Mouse (Mus musculus) common myeloid progenitor, adult 5-6 weeks (primary cell): ENCODE results near the gene Clk2. TPM values are rescaled to one million over a fixed set of nuclear protein-coding genes. Genes with fewer than 3 reads are reported as not detected.
"Not testable (repeated sequence)": the region's sequence is repeated elsewhere in the genome, so short reads cannot be mapped to it uniquely, and the experiment has no call there.

ENCODE experiments used
- ATAC-seq: replicated peaks from 2 replicates; pipeline ENCODE4 v1.8.0; 2016; ENCODE audit warnings: low read depth, mild to moderate bottlenecking, moderate TSS enrichment, inconsistent platforms; ENCODE audit not compliant: poor library complexity, severe bottlenecking
- total RNA-seq: library from RNA; stranded (forward); fragments of 200-1000, 187-1606 nt; gene quantifications from 2 replicates; pipeline ENCODE4 v1.2.3, GENCODE M21; 2017

The Clk2 gene
- total RNA-seq, 1 experiment from 2014 or later, result 80.8 TPM

DNA sequence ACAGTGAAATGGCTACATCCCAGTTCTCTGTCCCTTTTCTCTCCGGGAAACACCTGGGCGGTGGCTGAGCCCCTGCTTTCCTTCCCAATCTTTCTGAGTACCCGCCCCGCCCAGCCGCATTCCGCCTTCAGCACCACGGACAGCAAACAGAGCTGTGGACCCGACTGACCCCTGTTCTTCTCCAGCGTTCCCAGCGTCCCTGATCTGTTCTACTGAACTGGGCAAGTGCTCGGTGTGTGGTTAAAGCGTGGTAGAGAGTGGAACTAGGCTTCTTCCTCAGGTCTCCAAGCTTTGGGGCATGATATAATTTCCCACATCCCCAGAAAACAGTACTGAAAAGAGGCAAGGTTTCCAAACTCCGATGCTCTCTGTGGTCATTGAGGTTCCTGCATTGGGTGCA is 5.4 kb upstream of the Clk2 start:
- ATAC-seq, result peak; percentile 53

DNA sequence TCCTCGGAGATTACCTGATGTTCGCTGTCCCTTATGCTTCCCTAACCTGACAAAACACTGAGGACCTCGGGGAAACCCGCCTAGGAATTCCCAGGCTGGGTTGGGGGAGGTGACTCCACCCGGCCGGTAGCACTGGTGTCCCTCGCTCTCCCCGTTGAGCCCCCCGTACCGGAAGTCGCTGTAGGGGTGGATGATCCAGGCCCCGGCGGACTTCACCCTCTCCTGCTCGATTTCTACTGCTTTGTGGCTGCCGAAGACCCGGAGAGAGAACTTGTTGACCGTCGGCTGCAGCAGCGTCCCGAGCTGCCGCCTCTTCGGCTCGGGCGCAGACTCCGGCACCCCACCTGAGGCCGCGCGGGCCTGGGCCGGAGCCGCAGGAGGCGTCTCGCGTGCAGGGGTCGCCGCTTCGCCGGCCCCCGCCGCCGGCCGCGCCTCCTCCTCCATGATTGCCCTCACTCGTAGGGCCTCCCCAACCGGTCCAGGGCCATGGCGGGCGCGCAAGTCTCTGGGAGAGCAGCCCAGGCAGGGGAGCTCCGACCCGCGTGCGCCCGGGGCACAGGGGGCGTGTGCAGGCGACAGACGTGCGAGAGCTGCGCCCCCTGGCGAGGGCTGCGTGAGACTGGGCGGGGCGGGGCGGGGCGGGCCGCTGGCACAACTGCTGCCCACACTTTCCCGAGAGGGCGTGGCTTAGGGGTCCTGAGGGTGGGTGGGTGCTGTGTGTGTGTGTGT is 4.8 kb upstream of the Clk2 start, which contains the start of gene Hcn3:
Gene Hcn3 (minus strand): TSS at position 581 of the 729 bp plus-strand sequence.
- peak; percentile 47; the same call in 1 of the 2 replicates for ATAC-seq

DNA sequence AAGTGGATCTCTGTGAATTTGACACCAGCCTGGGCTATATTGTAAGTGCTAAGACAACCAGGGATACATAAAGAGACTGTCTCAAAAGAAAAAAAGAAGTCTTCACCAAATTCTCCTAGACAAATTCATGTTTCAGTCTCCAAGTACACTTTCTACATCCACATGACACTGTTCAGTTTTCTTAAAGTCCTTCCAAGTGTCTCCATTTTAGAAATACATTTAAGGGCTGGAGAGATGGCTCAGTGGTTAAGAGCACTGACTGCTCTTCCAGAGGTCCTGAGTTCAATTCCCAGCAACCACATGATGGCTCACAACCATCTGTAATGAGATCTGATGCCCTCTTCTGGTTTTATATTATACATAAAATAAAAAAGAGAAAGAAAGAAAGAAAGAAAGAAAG is 3.4 kb upstream of the Clk2 start:
- not testable (repeated sequence) for ATAC-seq

DNA sequence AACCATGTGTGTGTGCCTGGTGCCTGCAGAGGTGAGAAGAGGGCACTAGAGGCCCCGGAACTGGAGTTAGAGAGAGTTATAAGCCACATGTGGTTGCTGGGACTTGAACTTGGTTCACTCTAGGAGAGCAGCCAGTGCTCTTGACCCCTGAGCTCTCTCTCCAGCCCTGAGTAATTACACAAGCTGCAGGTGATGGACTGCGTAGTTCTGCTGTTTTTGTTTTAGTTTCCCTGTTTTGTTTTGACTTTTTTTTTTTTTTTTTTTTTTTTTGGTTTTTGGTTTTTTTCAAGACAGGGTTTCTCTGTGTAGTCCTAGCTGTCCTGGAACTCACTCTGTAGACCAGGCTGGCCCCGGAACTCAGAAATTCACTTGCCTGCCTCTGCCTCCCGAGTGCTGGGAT is 2.8 kb upstream of the Clk2 start:
- ATAC-seq, result no peak

DNA sequence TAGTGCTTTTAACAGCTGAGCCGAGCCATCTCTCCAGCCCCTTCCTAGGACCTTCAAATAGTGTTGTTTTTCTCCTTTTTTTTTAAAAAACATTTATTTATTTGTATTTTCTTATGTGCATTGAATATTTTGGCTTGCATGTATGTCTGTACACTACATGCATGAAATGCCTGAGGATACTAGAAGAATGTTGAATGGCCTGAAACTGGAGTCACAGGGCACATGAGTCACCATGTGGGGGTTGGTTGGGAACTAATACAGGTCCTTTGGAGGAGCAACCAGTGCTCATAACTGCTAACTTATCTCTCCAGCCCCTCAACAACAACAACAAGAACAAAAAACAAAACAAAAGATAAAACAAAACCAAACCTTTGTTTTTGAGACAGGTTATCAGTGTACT is 1.5 kb upstream of the Clk2 start:
- no peak for ATAC-seq

DNA sequence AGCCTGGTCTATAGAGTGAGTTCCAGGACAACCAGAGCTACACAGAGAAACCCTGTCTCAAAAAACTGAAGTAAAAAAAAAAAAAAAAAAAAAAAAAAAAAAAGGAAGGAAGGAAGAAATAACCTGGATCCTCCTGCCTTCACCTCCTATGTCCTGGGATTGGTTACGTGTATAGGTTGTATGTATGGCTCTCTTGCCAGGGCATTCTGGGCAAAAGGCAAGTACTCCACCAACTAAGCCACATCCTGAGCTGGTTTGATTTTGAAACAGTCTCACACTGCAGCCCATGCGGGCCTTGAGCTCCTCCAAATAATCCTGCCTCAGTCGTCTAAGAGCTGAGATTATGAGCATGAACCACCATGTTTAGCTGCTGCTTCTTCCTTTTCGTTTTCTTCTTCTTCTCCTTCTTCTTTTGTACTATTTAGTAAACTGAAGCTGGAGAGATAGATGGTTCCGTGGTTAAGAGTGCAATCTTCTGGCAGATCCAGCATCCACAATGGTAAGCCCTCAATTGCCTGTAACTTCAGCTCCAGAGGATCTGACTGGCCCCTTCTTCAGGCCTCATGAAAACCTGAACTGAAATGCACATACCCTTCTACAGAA is 851 bp upstream of the Clk2 start:
- no peak for ATAC-seq

DNA sequence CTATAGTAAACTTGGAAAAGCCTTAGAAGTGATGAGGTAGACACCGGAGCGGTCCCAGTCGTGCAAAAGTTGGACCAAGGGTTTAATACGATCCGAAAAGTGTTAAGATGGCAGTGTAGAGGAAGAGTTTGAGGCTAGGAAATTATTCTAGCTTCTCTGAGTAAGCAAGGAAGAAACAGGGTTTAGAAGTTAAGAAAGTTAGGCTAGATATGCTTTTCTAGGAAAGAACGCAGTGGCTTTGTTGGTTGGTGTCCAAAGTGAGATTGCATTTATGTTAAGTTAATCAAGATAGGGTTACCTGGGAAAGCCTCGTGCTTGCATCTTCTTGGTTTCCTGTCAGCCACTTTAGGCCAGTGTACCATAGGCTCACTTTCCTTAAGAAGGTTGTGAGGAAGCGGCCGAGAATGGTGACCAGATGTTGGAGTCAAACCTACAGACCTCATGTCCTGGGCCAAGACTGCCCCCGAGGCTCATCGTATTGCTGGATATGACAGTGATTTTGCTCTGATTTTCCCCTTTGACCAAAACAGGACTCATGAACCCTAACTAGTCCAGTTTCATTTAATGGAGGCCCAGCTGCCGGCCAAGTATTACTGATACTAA is 774 bp downstream of the Clk2 start:
- no peak for ATAC-seq

DNA sequence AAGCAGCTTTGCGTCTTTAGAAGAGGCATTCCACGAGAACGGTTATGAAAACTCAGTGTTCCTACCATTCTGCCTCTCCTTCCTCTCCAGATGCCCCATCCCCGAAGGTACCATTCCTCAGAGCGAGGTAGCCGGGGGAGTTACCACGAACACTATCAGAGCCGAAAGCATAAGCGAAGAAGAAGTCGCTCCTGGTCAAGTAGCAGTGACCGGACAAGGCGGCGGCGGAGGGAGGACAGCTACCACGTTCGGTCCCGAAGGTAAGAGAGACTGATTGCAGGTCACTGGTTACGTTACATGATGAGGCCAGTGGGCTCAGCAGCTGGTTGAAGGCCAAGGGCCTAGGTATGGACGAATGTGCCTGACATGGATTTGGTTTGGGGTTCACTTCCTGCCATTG is 2.4 kb downstream of the Clk2 start:
- no peak for ATAC-seq

DNA sequence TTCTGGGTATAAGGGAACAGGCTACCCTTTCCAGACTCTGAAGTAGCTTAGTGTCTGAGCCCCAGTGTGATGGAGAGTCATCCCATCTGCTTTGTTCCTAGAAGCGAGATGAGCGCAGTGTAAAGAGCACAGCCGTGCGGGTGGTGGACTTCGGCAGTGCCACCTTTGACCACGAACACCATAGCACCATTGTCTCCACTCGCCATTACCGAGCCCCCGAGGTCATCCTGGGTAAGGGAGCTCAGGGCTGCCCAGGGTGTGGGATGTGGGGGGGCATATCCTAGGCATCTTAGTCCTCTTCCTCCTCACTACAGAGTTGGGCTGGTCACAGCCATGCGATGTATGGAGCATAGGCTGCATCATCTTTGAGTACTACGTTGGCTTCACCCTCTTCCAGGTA is 10.2 kb downstream of the Clk2 start:
- ATAC-seq, result no peak

DNA sequence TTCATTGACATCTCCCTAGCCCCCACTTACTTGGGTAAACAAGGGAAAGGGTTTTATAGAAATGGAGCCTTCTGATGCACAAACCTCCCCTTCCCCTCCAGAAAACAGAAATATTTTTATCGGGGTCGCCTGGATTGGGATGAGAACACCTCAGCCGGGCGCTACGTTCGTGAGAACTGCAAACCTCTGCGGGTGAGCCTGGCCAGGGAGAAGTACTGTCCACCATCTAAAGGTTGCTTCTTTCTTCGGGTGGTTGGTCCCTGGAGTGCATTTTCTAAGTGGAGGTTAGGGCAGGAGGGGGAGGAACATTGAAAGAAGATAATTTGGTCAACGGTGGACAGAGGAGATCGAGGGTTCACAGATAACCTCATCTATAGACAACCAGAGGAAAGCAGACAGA is 10.9 kb downstream of the Clk2 start:
- ATAC-seq, result no peak

DNA sequence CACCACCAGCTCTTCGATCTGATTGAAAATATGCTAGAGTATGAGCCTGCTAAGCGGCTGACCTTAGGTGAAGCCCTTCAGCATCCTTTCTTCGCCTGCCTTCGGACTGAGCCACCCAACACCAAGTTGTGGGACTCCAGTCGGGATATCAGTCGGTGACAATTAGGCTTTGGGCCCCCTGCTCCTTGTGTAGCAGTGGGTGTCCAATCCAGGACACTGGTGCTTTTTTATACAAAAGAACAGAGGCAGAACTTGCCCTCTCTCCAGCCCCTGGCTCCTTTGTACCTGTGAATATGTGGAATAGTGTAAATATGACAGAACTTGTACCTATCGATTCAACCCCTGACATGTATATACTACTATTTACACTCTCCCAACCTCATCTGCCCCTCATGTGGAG is 11.8 kb downstream of the Clk2 start:
- no peak for ATAC-seq

DNA sequence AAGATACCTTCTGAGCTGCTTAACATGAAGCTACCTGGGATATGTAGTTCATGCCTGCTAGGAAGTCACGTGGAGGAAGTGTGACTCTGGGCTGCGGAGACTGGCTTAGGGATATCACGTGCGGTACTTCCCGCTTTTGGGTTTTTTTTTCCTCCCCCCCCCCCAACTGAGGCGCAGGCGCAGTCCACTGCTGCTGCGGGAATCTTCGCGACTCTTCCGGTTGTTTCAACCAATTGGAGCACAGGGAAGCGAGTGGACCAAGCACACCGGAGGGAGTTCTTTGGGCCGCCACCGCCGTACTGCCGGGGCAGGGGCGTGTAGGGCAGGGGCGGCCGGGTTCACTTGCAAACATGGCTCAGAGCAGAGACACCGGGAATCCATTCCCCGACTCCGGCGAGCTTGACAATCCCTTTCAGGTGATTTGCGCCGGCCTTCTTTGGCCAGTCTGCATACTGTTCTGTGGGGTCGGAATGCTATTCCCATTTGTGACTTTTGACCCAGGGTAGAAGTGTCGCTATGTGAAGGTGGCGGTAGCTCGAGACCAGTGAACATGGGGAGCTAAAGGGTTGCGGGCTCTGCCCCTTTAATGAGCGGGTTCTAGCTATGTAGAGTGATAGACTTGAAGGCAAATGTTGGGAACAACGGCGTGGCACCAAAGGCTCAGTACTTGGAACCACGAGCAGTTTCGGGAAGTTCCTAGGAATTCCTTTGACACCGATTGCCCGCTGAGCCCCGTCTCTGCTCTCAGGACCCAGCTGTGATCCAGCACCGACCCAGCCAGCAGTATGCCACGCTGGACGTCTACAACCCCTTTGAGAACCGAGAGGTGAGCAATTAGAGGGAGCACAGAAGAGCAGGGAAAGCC is 12.9 kb downstream of the Clk2 start, which contains the start of gene Scamp3:
Gene Scamp3 (plus strand): TSS at position 232 of the 865 bp plus-strand sequence.
- peak; percentile 90 for ATAC-seq

DNA sequence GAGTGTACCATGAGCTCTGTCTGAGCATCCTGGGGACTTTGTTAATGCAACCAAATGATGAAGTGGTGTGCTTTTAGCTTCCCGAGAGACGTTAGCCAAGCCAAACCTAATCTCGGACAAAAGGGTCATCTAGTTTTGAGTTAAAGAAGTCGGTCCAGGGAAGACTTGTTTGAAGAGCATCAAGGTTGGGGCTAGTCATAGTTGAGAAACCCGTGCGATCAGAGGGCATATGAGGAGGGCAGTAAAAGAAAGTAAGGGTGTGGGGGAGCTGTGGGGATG is 13.5 kb downstream of the Clk2 start:
- ATAC-seq, result no peak

DNA sequence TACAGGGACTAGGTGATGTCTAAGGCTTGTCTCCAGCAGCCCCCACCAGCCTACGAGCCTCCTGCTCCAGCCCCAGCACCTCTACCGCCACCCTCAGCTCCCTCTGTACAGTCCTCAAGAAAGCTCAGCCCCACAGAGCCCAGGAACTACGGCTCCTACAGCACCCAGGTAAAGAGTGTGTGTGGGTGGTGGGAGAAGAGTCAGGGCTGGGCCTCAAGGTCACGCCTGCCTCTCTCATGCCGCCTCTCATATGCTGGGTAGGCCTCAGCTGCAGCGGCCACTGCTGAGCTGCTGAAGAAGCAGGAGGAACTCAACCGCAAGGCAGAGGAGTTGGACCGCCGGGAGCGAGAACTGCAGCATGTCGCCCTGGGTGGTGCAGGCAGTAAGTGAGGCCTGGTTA is 14.5 kb downstream of the Clk2 start:
- no peak for ATAC-seq

DNA sequence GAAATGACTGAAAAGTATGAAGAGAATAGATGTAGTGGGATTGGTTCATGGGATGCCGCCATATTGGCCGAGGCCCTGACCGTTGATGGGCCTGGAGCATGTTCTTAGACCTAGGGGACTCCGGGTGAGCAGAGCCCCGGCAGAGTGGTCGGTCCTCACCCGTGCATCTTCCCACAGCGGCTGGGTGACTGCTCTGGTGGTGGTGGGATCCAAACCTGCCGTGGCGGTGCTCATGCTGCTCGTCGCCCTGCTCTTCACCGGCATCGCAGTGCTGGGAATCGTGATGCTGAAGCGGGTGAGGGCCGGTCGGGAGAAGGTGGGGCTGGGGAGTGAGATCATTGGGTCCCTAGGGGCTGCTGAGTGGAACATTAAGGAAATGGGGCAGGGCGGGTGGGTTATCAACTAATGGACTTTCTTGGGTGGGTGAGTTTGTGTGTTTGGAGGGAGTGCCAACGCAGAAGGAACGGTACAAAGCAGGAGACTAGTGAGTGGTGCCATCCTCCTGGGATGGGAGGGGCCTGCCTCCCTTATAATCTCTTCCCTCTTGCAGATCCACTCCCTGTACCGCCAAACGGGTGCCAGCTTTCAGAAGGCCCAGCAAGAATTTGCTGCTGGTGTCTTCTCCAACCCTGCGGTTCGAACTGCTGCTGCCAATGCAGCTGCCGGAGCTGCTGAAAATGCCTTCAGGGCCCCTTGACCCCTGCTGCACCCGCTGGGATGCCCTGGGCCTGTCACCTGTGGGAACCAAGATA is 17.3 kb downstream of the Clk2 start:
- ATAC-seq, result no peak

DNA sequence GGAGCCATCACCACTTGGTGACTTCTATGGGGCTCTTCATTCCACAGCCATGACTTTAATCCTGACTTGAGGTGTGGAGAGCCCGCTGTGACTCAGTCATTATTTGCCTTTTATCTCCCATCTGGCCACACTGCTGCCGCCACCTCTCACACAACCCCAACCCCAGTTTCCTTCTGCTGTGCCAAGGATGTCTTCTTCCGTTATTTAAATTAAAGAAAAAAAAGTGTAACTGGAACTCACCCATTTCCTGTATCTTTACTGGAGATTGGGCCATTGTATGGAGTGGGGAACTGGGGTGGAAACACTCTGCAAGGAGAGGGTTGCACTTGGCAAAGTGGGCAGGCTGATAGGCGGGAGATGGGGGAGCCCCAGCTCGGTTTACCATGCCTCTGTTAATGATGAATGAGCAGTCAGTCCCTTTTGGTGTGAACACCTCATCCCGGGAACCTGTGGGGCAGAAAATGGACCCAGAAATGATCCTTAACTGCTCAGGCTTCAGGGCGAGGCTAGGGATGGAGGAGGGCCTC is 18.0 kb downstream of the Clk2 start:
- peak; percentile 46 for ATAC-seq

DNA sequence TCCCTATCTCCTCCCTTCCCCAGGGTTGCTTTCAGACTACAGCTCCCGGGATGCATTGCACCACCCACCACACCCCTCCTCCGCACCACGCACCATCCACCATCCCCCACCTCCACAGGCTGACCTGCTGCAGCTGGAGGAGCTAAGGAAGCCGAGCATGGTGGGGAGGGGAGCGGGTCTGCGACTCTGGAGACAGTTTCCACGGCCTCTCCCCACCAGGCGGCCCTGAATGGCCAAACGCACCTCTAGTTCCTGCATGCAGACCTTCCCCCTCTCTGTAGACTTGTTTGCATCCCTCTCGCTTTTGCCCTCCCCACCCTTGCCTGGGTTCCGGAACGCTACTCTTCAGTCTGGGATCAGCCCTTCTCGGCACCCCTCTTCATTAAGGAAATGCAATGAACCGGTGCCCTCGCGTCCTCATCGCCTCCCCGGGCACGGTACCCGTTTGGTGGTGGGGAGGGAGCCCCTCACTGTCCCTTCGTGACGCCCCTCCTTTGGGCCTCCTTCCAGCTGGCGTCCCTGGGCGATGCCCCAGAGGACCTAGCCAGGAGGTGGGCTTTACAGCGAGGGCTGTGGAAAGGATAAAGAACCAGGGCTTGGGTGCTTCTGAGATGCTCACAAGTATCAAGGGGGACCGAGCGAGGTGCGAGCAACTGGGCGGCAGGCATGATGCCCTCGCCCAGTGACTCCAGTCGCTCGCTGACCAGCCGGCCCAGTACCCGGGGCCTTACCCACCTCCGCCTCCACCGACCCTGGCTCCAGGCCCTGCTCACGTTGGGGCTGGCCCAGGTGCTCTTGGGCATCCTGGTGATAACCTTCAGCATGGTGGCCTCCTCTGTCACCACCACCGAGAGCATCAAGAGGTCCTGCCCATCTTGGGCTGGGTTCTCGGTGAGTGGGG is 18.7 kb downstream of the Clk2 start, which contains the start of gene Fam189b:
Gene Fam189b (plus strand): TSS at position 86 of the 901 bp plus-strand sequence.
- ATAC-seq, result peak; percentile 90

DNA sequence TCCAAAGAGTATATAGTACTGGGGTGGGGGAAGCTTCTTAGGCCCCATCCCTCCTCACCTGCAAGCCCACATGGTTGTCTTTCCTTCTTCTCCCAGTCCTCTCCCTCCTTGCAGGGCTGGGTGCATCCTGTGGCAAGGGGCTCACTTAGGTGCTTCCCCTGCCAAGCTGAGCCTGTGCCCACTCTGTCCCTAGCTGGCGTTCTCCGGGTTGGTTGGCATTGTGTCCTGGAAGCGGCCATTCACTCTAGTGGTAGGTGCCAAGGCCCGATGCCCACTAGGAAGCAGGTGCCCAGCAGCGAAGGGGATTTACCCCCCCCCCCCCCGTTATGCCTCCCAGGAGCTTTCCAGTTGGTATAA is 19.3 kb downstream of the Clk2 start:
- no peak for ATAC-seq

DNA sequence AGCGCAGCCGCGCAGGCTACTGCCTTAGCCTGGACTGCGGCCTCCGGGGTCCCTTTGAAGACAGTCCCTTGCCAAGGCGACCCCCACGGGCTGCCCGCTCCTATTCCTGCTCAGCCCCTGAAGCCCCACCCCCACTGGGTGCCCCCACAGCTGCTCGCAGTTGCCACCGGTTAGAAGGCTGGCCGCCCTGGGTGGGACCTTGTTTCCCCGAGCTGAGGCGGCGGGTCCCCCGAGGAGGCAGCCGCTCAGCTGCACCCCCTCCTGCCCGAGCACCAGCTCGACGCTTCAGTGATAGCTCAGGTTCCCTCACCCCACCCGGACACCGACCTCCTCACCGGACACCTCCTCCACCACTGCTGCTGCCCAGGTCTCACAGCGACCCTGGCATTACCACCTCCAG is 22.6 kb downstream of the Clk2 start:
- no peak for ATAC-seq
